Mouse (Mus musculus) heart, postnatal 4 days (tissue): ENCODE measurements around the gene Rabep2. TPM values are rescaled to one million over a fixed set of nuclear protein-coding genes. Genes with fewer than 3 reads are reported as not detected.
"Not testable (repeated sequence)": the region's sequence is repeated elsewhere in the genome, so short reads cannot be mapped to it uniquely, and the experiment has no call there.

Source experiments
- DNase-seq: peaks from one replicate; pipeline ENCODE4 v3.0.0; 2021
- total RNA-seq, 2 experiments: library from RNA; stranded (reverse); gene quantifications; 2 replicates each; pipeline ENCODE4 v1.2.3; 2021

The Rabep2 gene
- total RNA-seq = 10 to 100 TPM; 11.8 to 15.0 TPM

DNA sequence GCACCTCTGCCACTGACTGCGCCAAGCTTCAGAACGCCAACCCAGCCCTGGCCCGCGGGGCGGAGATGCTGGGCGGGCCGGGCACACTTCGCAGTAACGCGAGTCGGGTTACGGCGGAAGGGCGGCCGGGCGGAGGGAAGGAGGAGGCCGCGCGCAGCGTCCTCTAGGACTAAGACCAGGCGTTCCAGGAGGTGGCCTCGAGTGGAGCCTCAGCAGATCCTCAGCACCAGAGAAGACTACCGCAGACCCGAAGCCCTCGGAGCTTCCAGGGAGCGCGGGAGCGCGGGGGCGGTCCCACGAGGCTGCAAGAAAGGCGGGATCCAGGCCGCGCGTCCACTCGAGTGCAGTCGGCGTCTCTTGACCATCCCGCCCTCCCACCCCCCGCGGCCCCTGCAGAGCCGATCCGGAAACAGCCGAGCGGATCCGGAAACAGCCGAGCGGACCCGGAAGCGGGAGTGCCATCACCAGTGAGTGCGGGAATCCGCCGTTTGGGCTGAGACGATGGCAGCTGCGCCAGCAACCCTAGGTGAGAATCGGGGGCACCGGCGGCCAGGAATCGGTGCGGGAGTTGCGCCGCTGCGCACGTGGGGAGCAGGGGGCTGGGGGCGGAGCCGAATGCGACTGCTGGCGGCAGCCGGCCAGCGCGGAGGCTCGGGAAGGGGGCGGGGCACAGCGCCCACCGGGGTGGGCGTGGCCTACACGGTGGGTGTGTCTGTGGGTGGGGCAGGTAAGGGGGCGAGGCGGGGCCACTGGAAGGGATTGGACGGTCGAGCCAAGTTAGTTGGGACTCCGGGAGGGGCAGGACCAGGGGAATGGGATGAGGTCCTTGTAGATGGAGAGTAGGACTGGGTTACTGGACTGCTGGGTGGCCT is at the start of gene Rabep2:
TSS of gene Rabep2 (plus strand) at position 129 of the 872 bp plus-strand sequence.
- DNase-seq = peak; percentile 99

GRCm38 (mm10) chr7:126383565-126383964 is 45.0 kb upstream of the Rabep2 start:
- no peak for DNase-seq

GRCm38 (mm10) chr7:126388185-126388584 is 40.4 kb upstream of the Rabep2 start:
- no peak for DNase-seq

GRCm38 (mm10) chr7:126392086-126392884 is 36.3 kb upstream of the Rabep2 start:
- not testable (repeated sequence) for DNase-seq

- peak; percentile 97 for DNase-seq
Measured at GRCm38 (mm10) chr7:126396298-126397119, 32.0 kb upstream of the Rabep2 start, which contains the start of gene Nfatc2ip. Gene Nfatc2ip, minus strand, starts transcription at chr7:126396737.

GRCm38 (mm10) chr7:126397221-126397620 is 31.3 kb upstream of the Rabep2 start:
- DNase-seq = no peak

DNA sequence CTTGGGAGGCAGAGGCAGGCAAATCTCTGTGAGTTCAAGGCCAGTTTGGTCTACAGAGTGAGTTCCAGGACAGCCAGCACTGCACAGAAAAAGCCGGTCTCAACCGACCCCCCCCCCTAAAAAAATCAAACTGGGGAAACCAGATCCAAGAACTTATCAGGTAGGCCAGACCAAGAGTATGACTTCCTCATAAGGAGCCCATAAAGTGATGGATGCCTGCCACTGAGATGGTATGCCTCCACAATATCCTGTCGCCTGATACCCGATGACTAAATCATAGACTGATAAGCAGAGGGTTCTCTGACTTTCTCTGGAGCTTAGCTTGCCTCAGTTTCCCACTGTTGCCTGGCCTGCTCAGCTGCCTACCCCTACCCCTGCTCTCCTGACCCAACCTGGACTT is 30.7 kb upstream of the Rabep2 start:
- DNase-seq = no peak

DNA sequence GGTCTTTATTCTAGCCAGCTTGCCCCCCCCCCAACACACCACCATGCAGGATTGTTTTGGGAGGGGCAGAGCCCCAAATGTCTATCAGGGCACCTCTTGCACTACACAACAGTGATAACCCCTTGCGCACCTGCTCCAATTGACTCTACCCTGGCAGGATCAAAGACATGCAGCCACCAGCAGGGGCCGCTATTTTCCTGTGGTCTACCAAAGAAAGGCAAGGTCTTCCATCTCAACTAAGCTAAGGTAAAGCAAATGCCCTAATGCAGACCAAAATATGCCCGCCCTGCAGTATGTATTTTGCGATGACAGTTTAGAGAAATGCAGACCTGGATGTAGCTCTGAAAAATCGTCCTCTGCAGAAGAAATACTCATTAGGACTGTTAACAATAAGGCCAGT is 29.0 kb upstream of the Rabep2 start:
- DNase-seq = peak; percentile 89

GRCm38 (mm10) chr7:126402518-126402917 is 26.0 kb upstream of the Rabep2 start:
- DNase-seq = not testable (repeated sequence)

- no peak for DNase-seq
Measured at GRCm38 (mm10) chr7:126408686-126409085, 19.9 kb upstream of the Rabep2 start.

GRCm38 (mm10) chr7:126411061-126411460 is 17.5 kb upstream of the Rabep2 start:
- no peak for DNase-seq

DNA sequence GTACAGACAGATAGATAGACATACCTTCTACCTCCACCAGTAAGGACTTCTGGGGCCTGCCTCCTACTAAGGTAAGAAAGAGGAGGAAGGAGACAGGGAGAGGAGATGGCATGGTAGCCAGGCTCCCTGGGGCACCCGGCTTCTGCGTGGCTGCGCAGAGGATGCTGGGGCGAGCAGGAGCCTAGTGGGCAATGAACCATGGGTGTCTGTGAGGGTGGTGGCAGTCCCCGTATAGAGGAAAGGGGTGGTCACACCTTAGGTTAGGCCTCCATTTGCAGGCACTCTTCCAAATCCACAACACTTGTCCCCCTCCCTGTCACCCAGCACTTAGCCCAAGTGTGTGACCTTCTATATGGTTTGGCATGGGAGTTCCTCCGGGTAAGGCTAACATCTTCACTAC is 13.8 kb upstream of the Rabep2 start, which contains the start of gene Cd19:
TSS of gene Cd19 (minus strand) at position 165 of the 400 bp plus-strand sequence.
- no peak for DNase-seq

GRCm38 (mm10) chr7:126416615-126417014 is 11.9 kb upstream of the Rabep2 start:
- DNase-seq = no peak

GRCm38 (mm10) chr7:126417045-126417444 is 11.5 kb upstream of the Rabep2 start:
- no peak for DNase-seq

GRCm38 (mm10) chr7:126417606-126418005 is 11.0 kb upstream of the Rabep2 start:
- no peak for DNase-seq

DNA sequence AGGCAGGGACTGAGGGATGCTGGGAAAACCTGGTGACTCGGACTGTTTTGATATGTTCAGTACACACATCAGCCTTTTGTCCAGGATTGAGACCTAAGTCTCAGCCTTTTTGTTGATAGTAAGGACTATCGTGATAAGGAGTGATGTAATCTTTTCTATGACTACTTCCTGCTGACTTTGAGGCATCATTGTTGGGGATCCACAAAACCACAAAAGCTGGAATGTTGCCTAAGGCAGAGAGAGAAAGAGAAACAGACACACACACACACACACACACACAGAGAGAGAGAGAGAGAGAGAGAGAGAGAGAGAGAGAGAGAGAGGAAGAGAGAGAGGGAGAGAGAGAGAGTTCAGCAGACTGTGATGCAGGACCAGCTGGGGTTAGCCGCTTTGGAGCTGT is 10.1 kb upstream of the Rabep2 start:
- no peak for DNase-seq

DNA sequence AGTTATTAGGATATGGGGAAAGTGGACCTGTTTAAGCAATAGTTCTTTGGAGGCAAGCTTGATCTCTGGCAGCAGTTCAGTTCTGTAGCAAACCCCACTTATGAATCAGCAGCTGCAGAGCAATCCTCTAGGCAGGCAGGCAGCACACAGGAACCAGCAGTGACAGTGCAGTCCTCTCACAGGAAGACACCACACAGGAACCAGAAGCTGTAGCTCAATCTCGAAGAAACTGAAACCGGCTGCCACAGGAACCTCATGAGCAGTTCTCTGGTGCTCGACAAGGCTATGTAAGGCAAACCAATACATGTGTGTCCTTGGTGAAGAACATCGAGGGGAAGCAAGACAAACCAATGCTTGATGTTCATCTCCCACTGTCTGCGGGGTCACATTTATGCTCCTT is 6.8 kb upstream of the Rabep2 start:
- no peak for DNase-seq

- no peak for DNase-seq
Measured at GRCm38 (mm10) chr7:126424161-126424560, 4.4 kb upstream of the Rabep2 start.

DNA sequence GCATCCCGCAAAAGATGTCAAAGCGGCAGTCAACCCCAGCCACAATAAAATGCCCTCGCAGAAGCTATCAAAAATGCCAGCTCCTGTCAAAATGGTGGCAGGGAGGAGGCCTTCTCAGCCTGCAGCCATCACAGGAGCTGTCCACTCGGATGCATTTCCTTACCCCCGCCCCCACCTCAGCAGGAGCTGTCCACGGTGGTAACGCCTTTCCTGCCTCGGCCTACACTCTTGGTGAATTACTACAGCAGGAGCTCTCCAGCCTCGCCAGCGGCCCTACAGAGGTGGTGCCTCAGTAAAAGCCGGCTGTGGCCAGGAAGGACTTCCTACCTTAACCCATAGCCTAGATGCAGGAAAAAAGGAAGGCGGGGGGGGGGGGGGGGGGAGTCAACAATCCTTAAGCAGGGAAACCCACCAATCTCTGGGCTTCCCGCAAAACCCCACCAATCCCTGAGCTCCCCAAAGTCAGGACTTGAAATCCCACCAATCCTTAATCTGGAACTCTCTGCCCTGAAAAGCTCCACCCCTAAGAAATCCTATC is 1.2 kb upstream of the Rabep2 start:
- DNase-seq = no peak

DNA sequence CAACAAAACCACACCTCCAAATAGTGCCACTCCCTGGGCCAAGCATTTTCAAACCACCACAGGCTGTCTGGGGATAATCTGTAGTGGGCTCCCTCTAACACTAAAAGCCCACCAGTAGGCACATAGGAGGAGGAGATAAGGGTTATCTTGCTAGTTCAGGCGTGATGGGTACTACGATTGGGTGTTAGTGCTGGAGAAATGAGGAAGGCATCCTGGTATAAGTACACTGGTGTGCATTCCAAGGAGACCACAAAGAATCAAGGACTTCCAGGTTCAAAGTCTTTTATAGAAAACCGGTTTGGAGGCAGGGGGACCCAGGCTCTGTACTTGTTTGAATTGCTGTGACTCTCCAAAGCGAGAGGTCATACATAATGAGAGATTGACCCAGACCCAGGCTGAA is 405 bp upstream of the Rabep2 start:
- no peak for DNase-seq

- no peak for DNase-seq
Measured at GRCm38 (mm10) chr7:126429503-126429898, 942 bp downstream of the Rabep2 start.

DNA sequence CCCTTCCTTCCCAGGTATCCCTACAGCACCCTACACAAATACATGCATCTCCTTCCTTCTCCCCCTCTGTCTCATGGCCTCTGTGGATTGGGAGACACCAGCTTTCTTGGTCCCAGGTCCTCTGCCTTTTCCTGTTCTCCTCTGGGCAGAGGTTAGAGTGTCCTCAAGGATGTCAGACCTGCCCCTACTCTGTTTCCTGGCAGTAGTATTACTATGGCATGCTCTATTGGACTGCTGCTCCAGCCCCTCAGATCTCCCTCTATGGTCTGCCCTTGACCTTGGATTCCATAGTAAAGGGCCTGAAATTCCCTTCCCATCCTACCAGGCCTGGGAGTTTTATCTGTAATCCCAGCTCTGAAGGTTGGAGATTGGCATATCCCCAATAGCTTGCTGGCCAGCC is 1.6 kb downstream of the Rabep2 start:
- DNase-seq = no peak
